Mouse (Mus musculus): Measurements from ENCODE around the gene Slc25a40.

- TF ChIP-seq GATA1 (IDR thresholded peaks at IDR 0.05; ENCODE audit: borderline replicate concordance, low read length): no peak
- no peak for TF ChIP-seq FLI1 (IDR thresholded peaks at IDR 0.05; ENCODE audit: low read length)
These were observed 49.2 kb upstream of the Slc25a40 start for GRCm38 (mm10) chr5:8373415-8373814.
